Mouse (Mus musculus): Measurements from ENCODE around the gene Gm9913. TPM values are rescaled to one million over a fixed set of nuclear protein-coding genes. Genes with fewer than 3 reads are reported as not detected.

Gene Gm9913
- polyA plus RNA-seq, 1 experiment from 2014 or later = 0.20 TPM

GRCm38 (mm10) chr2:125530665-125531064, 25.8 kb downstream of the Gm9913 start:
- no peak for DNase-seq (ENCODE audit: low spot score)
- no peak overlapping the region for H3K4me3 ChIP-seq
- no peaks in the 10 kb centered on the region for H3K4me1 ChIP-seq
- WGBS = 83% methylated on average over 6 of the region's 6 CpGs
- no peaks in the 10 kb centered on the region for H3K27me3 ChIP-seq (replicated peaks; ENCODE audit: low read depth, poor library complexity, severe bottlenecking)
- H3K9me3 ChIP-seq = no peaks in the 10 kb centered on the region
- H3K27ac ChIP-seq (replicated peaks) = no peak overlapping the region
- no peaks in the 10 kb centered on the region for H3K36me3 ChIP-seq (replicated peaks)

- Histone ChIP-seq H3K4me3 (no peak overlapping the region), H3K27ac (replicated peaks) (no peak overlapping the region), H3K9me3 (no peaks in the 10 kb centered on the region), H3K27me3 (replicated peaks; ENCODE audit: low read depth, poor library complexity, severe bottlenecking) (no peaks in the 10 kb centered on the region), H3K36me3 (replicated peaks) (no peaks in the 10 kb centered on the region), H3K4me1 (no peaks in the 10 kb centered on the region)
- no peak for DNase-seq (ENCODE audit: low spot score)
- 92% methylated on average over 3 of the region's 3 CpGs for WGBS
Observed at GRCm38 (mm10) chr2:125539640-125540039, 34.8 kb downstream of the Gm9913 start.

GRCm38 (mm10) chr2:125540579-125540978, 35.7 kb downstream of the Gm9913 start:
- H3K27me3 ChIP-seq (replicated peaks; ENCODE audit: low read depth, poor library complexity, severe bottlenecking) = no peaks in the 10 kb centered on the region
- H3K4me3 ChIP-seq = no peak overlapping the region
- H3K27ac ChIP-seq (replicated peaks) = no peak overlapping the region
- no peaks in the 10 kb centered on the region for H3K36me3 ChIP-seq (replicated peaks)
- H3K9me3 ChIP-seq = no peaks in the 10 kb centered on the region
- no peaks in the 10 kb centered on the region for H3K4me1 ChIP-seq
- 88% methylated on average over 7 of the region's 7 CpGs for WGBS
- no peak for DNase-seq (ENCODE audit: low spot score)

GRCm38 (mm10) chr2:125541451-125541850, 36.6 kb downstream of the Gm9913 start:
- Histone ChIP-seq H3K4me1 (no peaks in the 10 kb centered on the region), H3K4me3 (no peak overlapping the region), H3K36me3 (replicated peaks) (no peaks in the 10 kb centered on the region), H3K27me3 (replicated peaks; ENCODE audit: low read depth, poor library complexity, severe bottlenecking) (no peaks in the 10 kb centered on the region), H3K9me3 (no peaks in the 10 kb centered on the region), H3K27ac (replicated peaks) (no peak overlapping the region)
- no peak for DNase-seq (ENCODE audit: low spot score)
- WGBS = 82% methylated on average over 7 of the region's 7 CpGs

GRCm38 (mm10) chr2:125543646-125544045, 38.8 kb downstream of the Gm9913 start:
- DNase-seq (ENCODE audit: low spot score) = no peak
- no peaks in the 10 kb centered on the region for H3K9me3 ChIP-seq
- H3K4me1 ChIP-seq = peaks cover 4% of the 10 kb centered on the region
- H3K27me3 ChIP-seq (replicated peaks; ENCODE audit: low read depth, poor library complexity, severe bottlenecking) = no peaks in the 10 kb centered on the region
- H3K27ac ChIP-seq (replicated peaks) = no peak overlapping the region
- no peaks in the 10 kb centered on the region for H3K36me3 ChIP-seq (replicated peaks)
- WGBS = 67% methylated on average over 1 of the region's 1 CpGs
- no peak overlapping the region for H3K4me3 ChIP-seq

GRCm38 (mm10) chr2:125544986-125545385, 40.1 kb downstream of the Gm9913 start:
- Histone ChIP-seq H3K9me3 (no peaks in the 10 kb centered on the region), H3K36me3 (replicated peaks) (no peaks in the 10 kb centered on the region), H3K4me3 (no peak overlapping the region), H3K27me3 (replicated peaks; ENCODE audit: low read depth, poor library complexity, severe bottlenecking) (no peaks in the 10 kb centered on the region), H3K4me1 (peaks cover 12% of the 10 kb centered on the region), H3K27ac (replicated peaks) (no peak overlapping the region)
- WGBS = 88% methylated on average over 3 of the region's 3 CpGs
- DNase-seq (ENCODE audit: low spot score) = peak; percentile 4

- Histone ChIP-seq H3K4me3 (no peak overlapping the region), H3K27me3 (replicated peaks; ENCODE audit: low read depth, poor library complexity, severe bottlenecking) (no peaks in the 10 kb centered on the region), H3K4me1 (peaks cover 12% of the 10 kb centered on the region), H3K36me3 (replicated peaks) (no peaks in the 10 kb centered on the region), H3K9me3 (no peaks in the 10 kb centered on the region), H3K27ac (replicated peaks) (no peak overlapping the region; the same call in 1 of the 2 replicates)
- DNase-seq (ENCODE audit: low spot score) = peak; percentile 46
- WGBS = 50% methylated on average over 1 of the region's 1 CpGs
Observed at GRCm38 (mm10) chr2:125548806-125549578, 44.1 kb downstream of the Gm9913 start.

GRCm38 (mm10) chr2:125555830-125556229, 50.9 kb downstream of the Gm9913 start:
- Histone ChIP-seq H3K9me3 (no peaks in the 10 kb centered on the region), H3K27ac (replicated peaks) (no peak overlapping the region), H3K4me3 (no peak overlapping the region), H3K4me1 (peaks cover 23% of the 10 kb centered on the region), H3K27me3 (replicated peaks; ENCODE audit: low read depth, poor library complexity, severe bottlenecking) (no peaks in the 10 kb centered on the region), H3K36me3 (replicated peaks) (no peaks in the 10 kb centered on the region; the same call in 1 of the 2 replicates)
- no peak for DNase-seq (ENCODE audit: low spot score)
- WGBS = 78% methylated on average over 6 of the region's 6 CpGs

Other genes starting within 250 kb of the Gm9913 start
- gene Fbn1, start 2.9 kb downstream of the Gm9913 start, polyA plus RNA-seq (2016; fragmentation: Nextera tagmentation; extraction: Ambion mirVana) = 6.8 and 8.1 TPM in 2 replicates
- 11.5 and 12.4 TPM in 2 replicates for gene Cep152, start 120.0 kb downstream of the Gm9913 start, polyA plus RNA-seq (2016; fragmentation: Nextera tagmentation; extraction: Ambion mirVana)
- 127 and 136 TPM in 2 replicates for gene Eid1, start 168.0 kb downstream of the Gm9913 start, polyA plus RNA-seq (2016; fragmentation: Nextera tagmentation; extraction: Ambion mirVana)
- gene Shc4, start 219.1 kb downstream of the Gm9913 start, polyA plus RNA-seq (2016; fragmentation: Nextera tagmentation; extraction: Ambion mirVana) = 1.2 and 2.0 TPM in 2 replicates

All from embryonic facial prominence, embryonic 10.5 days (tissue).